Mouse (Mus musculus): ENCODE results near the gene Lfng.

Lfng gene

GRCm38 (mm10) chr5:140617714-140618113, 10.6 kb downstream of the Lfng start:
- DNase-seq = peak; percentile 56

GRCm38 (mm10) chr5:140619151-140619771, 12.1 kb downstream of the Lfng start:
- DNase-seq = peak; percentile 51

- no peak for DNase-seq
These were observed 13.0 kb downstream of the Lfng start for GRCm38 (mm10) chr5:140619895-140620736.

- DNase-seq = no peak
These were observed 14.0 kb downstream of the Lfng start for GRCm38 (mm10) chr5:140621092-140621491.

GRCm38 (mm10) chr5:140621517-140621916, 14.4 kb downstream of the Lfng start:
- no peak for DNase-seq

- no peak for DNase-seq
These were observed 16.0 kb downstream of the Lfng start for GRCm38 (mm10) chr5:140622978-140623670.

GRCm38 (mm10) chr5:140623791-140624190, 16.7 kb downstream of the Lfng start:
- no peak for DNase-seq

- no peak for DNase-seq
These were observed 17.1 kb downstream of the Lfng start for GRCm38 (mm10) chr5:140624238-140624637.

- DNase-seq = no peak
These were observed 17.8 kb downstream of the Lfng start for GRCm38 (mm10) chr5:140624961-140625360.

- no peak for DNase-seq
These were observed 20.5 kb downstream of the Lfng start for GRCm38 (mm10) chr5:140627580-140627979.

- no peak for DNase-seq
These were observed 21.9 kb downstream of the Lfng start for GRCm38 (mm10) chr5:140628995-140629394.

GRCm38 (mm10) chr5:140633432-140633831, 26.3 kb downstream of the Lfng start:
- no peak for DNase-seq

- no peak for DNase-seq
These were observed 27.9 kb downstream of the Lfng start for GRCm38 (mm10) chr5:140634798-140635722.

GRCm38 (mm10) chr5:140636316-140637057, 29.4 kb downstream of the Lfng start:
- peak; percentile 52 for DNase-seq

GRCm38 (mm10) chr5:140637058-140637410, 29.9 kb downstream of the Lfng start:
- no peak for DNase-seq

GRCm38 (mm10) chr5:140637989-140638388, 30.9 kb downstream of the Lfng start:
- DNase-seq = no peak

- no peak for DNase-seq
These were observed 31.4 kb downstream of the Lfng start for GRCm38 (mm10) chr5:140638484-140638883.

- no peak for DNase-seq
These were observed 32.2 kb downstream of the Lfng start for GRCm38 (mm10) chr5:140639312-140639711.

GRCm38 (mm10) chr5:140639871-140640270, 32.8 kb downstream of the Lfng start:
- no peak for DNase-seq

- DNase-seq = no peak
These were observed 33.7 kb downstream of the Lfng start for GRCm38 (mm10) chr5:140640812-140641211.

GRCm38 (mm10) chr5:140641254-140641928, 34.3 kb downstream of the Lfng start:
- DNase-seq = no peak
